Mouse (Mus musculus) megakaryocyte, embryonic 14.5 days (primary cell): ENCODE measurements around the gene Slc47a2.

Experiments used
- FLI1 ChIP-seq: IDR thresholded peaks from 2 replicates; pipeline ENCODE4 v1.6.1; 2012; ENCODE audit warnings: low read length, inconsistent platforms, mixed read lengths
- GATA1 ChIP-seq: IDR thresholded peaks from 3 replicates; pipeline ENCODE4 v1.6.1; 2012; ENCODE audit warnings: mixed read lengths, low read length, inconsistent platforms, borderline replicate concordance

GRCm38 (mm10) chr11:61354346-61354745 lies 11.7 kb upstream of the Slc47a2 start:
- no peak for TF ChIP-seq FLI1
- no peak for TF ChIP-seq GATA1
